Mouse (Mus musculus): ENCODE measurements around the gene Gpr146.

Gene Gpr146

DNA sequence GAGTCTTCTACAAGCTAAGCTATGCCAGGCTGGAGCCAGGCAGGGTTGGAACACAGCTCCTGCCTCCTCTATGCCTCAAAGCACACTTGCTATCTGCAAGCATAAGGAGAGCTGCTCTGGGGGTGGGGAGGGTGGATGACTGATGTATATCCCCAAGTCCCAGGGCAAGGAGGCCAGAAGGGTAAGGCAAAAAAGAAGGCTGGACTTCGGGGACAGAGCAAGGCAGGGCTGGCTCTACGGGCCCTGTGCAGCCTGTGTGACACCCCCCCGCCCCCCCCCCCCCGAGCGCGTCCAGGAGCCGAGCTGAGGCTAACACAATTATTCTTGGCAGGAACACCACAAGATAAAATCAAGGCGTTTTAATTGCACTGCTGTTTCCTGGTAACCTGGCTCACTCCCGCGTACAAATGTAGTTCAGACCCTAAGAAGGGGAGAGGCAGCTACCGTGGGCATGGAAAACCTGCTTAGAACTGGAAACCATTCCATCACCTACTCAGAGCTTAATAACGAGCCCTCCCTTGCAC is 52.4 kb downstream of the Gpr146 start:
- no peak for DNase-seq (ENCODE audit: low spot score)

DNA sequence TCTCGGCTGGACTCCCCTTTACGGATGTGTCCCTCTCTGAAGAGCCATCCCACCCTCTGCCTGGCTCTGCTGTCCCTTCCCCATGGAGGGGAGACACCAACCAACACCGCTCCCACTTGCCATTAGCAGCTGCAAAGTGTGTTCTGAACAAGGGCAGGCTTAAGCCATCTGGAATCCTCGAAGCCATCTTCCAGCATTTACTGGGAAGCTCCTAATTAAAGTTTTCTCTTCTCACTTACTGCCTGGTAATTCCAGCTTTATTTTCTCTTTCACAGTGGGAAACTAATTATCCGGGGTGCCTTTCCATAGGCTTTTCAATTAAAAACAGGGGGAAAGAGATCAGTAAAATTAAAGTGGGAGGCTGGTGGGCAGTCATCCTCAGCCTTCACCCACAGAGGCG is 54.8 kb downstream of the Gpr146 start:
- no peak for DNase-seq (ENCODE audit: low spot score)

DNA sequence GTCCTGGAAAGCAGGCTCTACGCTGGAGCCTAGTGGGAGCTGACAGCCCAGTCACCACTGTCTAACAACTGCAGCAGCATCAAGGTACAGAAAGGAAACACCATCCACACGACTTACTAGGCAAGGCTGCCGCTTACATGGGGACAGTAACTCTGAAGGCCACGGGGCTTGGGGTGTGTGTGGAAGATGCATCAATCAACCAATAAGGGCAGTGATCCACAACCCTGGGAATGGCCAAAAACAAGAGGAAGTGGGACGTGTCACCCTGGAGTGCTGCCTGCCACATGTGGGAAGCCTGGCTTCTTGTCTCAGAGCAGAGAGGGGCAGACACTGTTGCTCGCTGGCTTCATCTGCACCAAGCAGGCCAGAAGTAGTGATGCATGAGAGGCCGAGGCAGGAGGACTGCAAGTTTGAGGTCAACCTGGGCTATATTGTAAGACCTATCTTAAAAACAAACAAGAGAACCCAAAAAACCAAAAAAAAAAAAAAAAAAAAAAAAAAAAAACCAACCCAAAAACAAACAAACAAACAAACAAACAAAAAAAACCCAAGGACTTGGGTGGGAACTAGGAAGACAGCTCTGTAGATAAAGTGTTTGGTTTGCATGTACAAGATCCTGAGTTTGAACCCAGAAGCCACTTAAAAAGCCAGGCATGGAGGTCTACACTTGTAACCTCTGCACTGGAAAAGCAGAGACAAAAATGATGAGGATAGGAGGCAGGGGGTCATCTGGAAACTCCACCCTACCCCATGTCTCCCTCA is 55.4 kb downstream of the Gpr146 start:
- DNase-seq (ENCODE audit: low spot score), result no peak

GRCm38 (mm10) chr5:139433842-139434568 is 56.5 kb downstream of the Gpr146 start:
- no peak for DNase-seq (ENCODE audit: low spot score)

- DNase-seq (ENCODE audit: low spot score), result no peak
Measured at GRCm38 (mm10) chr5:139434940-139435339, 57.4 kb downstream of the Gpr146 start.

DNA sequence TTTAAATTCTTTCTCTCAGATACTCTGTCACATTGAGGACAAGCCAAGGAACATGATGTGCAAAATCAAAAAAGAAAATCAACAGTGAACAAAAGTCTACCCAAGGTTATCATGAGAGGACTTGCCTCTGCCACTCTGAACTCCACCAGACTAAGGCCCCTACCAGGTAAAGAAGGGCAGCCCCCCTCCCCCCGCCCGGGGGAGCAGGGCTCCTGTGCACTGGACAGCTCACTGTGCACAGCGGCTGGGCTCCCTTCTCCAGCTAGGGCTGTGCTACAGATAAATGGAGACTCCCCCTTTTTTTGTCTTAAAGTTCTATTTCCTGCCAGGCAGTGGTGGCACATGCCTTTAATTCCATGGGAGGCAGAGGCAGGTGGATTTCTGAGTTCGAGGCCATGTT is 60.3 kb downstream of the Gpr146 start:
- DNase-seq (ENCODE audit: low spot score), result no peak

GRCm38 (mm10) chr5:139438440-139438839 is 60.9 kb downstream of the Gpr146 start:
- DNase-seq (ENCODE audit: low spot score), result no peak

DNA sequence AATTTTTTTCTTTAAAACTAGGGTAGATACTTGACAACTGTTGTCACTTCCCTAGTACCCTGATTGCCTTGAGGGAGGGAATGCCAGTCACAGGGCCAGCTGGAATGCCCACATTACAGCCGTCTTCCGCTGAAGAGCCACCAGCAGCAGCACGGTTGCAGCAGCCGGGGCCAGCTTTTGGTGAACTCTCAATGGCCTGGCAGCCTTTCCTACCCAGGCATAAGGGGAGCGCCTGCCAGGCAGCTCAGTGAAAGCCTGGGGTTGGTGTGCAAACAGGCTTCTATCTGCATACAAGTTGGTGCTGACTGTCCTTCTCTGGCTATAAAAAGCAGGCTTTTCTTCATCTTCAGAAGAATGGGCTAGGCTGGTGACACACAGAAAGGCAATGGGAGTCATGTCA is 63.0 kb downstream of the Gpr146 start:
- no peak for DNase-seq (ENCODE audit: low spot score)

DNA sequence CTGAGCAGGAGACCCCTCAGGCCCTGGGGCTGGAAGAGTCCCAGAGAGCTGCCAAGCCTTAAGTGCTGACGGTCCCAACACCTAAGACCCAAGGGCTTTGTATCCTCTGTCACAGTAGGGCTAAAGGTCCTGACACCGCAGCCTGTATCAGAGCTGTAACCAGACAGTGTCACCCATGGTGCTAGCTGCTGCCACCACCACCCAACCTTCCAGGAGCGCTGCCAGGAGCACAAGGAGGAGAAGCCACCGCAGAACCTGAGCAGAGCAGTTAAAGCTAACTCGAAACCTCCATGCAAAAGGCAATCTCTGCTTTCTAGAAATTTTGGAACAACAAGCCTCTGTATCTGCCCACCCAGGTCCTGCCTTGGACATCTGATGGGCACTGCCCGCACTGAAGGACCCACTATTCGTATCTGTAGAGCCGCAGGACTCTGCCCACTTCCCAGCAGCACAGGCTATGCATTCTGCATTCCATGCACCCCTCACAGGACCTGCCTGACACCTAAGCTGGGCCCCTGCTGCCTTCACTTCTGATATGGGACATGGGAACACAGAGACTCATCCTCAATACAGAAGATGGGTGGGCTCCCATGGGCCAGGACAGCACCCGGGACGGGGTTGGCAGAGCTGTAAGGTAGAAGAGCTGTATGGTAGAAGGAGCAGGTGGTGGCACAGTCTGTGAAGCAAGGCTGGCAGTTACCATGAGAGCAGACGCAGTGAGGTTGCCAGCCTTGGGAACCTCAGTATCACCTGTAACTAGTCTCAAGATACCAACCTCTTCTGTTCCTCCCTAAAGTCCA is 63.6 kb downstream of the Gpr146 start:
- DNase-seq (ENCODE audit: low spot score), result no peak

DNA sequence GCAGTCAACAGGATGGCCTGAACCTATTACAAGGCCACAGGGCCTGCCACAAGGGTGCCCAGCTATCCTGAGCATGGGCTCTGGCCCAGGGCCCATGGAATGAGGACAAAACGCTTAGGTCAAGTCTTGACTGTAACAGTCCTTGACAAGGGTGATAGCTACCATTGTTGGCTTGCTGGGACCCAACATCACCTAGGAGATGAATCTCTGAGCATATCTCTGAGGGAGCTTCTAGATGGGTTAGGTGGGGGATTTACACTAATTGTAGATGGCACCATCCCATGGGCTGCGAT is 64.2 kb downstream of the Gpr146 start:
- no peak for DNase-seq (ENCODE audit: low spot score)

GRCm38 (mm10) chr5:139442428-139442827 is 64.9 kb downstream of the Gpr146 start:
- no peak for DNase-seq (ENCODE audit: low spot score)

- DNase-seq (ENCODE audit: low spot score), result no peak
Measured at GRCm38 (mm10) chr5:139442962-139443361, 65.5 kb downstream of the Gpr146 start.

DNA sequence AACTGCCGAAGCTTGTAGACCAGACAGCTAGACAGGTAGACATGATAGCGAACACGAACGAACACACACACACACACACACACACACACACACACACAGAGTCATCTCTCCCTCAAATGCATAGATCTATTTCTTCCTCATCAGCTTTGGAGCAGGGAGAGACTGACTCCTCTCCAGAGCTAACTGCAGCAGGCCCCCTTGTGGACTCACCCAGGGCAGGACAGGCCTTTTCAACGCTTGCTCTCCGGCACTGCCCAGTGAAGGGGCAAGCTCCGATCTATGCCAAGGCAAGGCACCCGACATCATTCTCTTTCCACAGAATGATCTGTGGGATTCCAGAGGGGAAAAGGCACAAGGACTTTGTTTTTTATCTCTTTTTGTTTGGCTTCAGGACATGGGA is 67.8 kb downstream of the Gpr146 start:
- no peak for DNase-seq (ENCODE audit: low spot score)
